Mouse (Mus musculus): ENCODE data around the gene Mybl2. TPM values are rescaled to one million over a fixed set of nuclear protein-coding genes. Genes with fewer than 3 reads are reported as not detected.
A peak's percentile ranks its signal among the peaks of the same experiment; 100 is the strongest.

Mybl2 gene
- polyA plus RNA-seq, 1 experiment from 2014 or later, result 46.9 TPM

- no peaks in the 10 kb centered on the region for H3K27me3 ChIP-seq
- no peaks in the 10 kb centered on the region for H3K36me3 ChIP-seq (replicated peaks)
- H3K4me3 ChIP-seq (replicated peaks), result no peak overlapping the region
- no peaks in the 10 kb centered on the region for H3K9me3 ChIP-seq (replicated peaks)
- no peak overlapping the region for H3K9ac ChIP-seq
- no peak overlapping the region for H3K27ac ChIP-seq (replicated peaks)
- ATAC-seq (ENCODE audit: insufficient read depth), result no peak
- no peaks in the 10 kb centered on the region for H3K4me1 ChIP-seq (replicated peaks)
- H3K4me2 ChIP-seq, result no peak overlapping the region
- 68% methylated on average over 16 of the region's 16 CpGs for WGBS (ENCODE audit: insufficient replicate concordance)
Observed at GRCm38 (mm10) chr2:163111413-163112201, 57.1 kb downstream of the Mybl2 start.

- Histone ChIP-seq H3K4me3 (replicated peaks) (no peak overlapping the region), H3K36me3 (replicated peaks) (no peaks in the 10 kb centered on the region), H3K4me1 (replicated peaks) (no peaks in the 10 kb centered on the region), H3K27me3 (peaks cover 13% of the 10 kb centered on the region; the same call in 1 of the 2 replicates), H3K9ac (no peak overlapping the region), H3K27ac (replicated peaks) (no peak overlapping the region), H3K9me3 (replicated peaks) (no peaks in the 10 kb centered on the region), H3K4me2 (no peak overlapping the region)
- 46% methylated on average over 15 of the region's 15 CpGs for WGBS (ENCODE audit: insufficient replicate concordance)
- ATAC-seq (ENCODE audit: insufficient read depth), result no peak
Observed at GRCm38 (mm10) chr2:163120626-163121352, 66.3 kb downstream of the Mybl2 start.

- H3K27ac ChIP-seq (replicated peaks), result no peak overlapping the region
- no peaks in the 10 kb centered on the region for H3K9me3 ChIP-seq (replicated peaks)
- H3K36me3 ChIP-seq (replicated peaks), result no peaks in the 10 kb centered on the region
- no peak overlapping the region for H3K9ac ChIP-seq
- peaks cover 13% of the 10 kb centered on the region; the same call in 1 of the 2 replicates for H3K27me3 ChIP-seq
- no peak for ATAC-seq (ENCODE audit: insufficient read depth)
- WGBS (ENCODE audit: insufficient replicate concordance), result 61% methylated on average over 3 of the region's 3 CpGs
- H3K4me2 ChIP-seq, result no peak overlapping the region
- H3K4me1 ChIP-seq (replicated peaks), result no peaks in the 10 kb centered on the region
- no peak overlapping the region for H3K4me3 ChIP-seq (replicated peaks)
Observed at GRCm38 (mm10) chr2:163121353-163121660, 66.8 kb downstream of the Mybl2 start.

GRCm38 (mm10) chr2:163122319-163122718, 67.8 kb downstream of the Mybl2 start:
- H3K27ac ChIP-seq (replicated peaks), result no peak overlapping the region

GRCm38 (mm10) chr2:163123496-163123895, 69.0 kb downstream of the Mybl2 start:
- H3K4me1 ChIP-seq (replicated peaks), result no peaks in the 10 kb centered on the region
- H3K4me3 ChIP-seq (replicated peaks), result no peak overlapping the region
- no peak for ATAC-seq (ENCODE audit: insufficient read depth)
- no peaks in the 10 kb centered on the region for H3K9me3 ChIP-seq (replicated peaks)
- H3K9ac ChIP-seq, result no peak overlapping the region
- H3K4me2 ChIP-seq, result no peak overlapping the region
- no peak overlapping the region for H3K27ac ChIP-seq (replicated peaks)
- 57% methylated on average over 5 of the region's 5 CpGs for WGBS (ENCODE audit: insufficient replicate concordance)
- H3K36me3 ChIP-seq (replicated peaks), result no peaks in the 10 kb centered on the region
- H3K27me3 ChIP-seq, result peaks cover 13% of the 10 kb centered on the region; the same call in 1 of the 2 replicates

More at GRCm38 (mm10) chr2:163122319-163122718, 67.8 kb downstream of the Mybl2 start:
- Histone ChIP-seq H3K36me3 (replicated peaks) (no peaks in the 10 kb centered on the region), H3K4me3 (replicated peaks) (no peak overlapping the region), H3K4me1 (replicated peaks) (no peaks in the 10 kb centered on the region), H3K9ac (no peak overlapping the region), H3K27me3 (peaks cover 13% of the 10 kb centered on the region; the same call in 1 of the 2 replicates), H3K4me2 (peak overlapping the region; percentile 45), H3K9me3 (replicated peaks) (no peaks in the 10 kb centered on the region)
- ATAC-seq (ENCODE audit: insufficient read depth), result peak; percentile 62
- 21% methylated on average over 9 of the region's 9 CpGs for WGBS (ENCODE audit: insufficient replicate concordance)

GRCm38 (mm10) chr2:163130837-163131236, 76.3 kb downstream of the Mybl2 start:
- Histone ChIP-seq H3K36me3 (replicated peaks) (no peaks in the 10 kb centered on the region), H3K4me2 (no peak overlapping the region), H3K4me3 (replicated peaks) (no peak overlapping the region), H3K4me1 (replicated peaks) (no peaks in the 10 kb centered on the region), H3K9me3 (replicated peaks) (no peaks in the 10 kb centered on the region), H3K27me3 (no peaks in the 10 kb centered on the region), H3K9ac (no peak overlapping the region), H3K27ac (replicated peaks) (no peak overlapping the region)
- 58% methylated on average over 5 of the region's 5 CpGs for WGBS (ENCODE audit: insufficient replicate concordance)
- ATAC-seq (ENCODE audit: insufficient read depth), result no peak

- 68% methylated on average over 5 of the region's 5 CpGs for WGBS (ENCODE audit: insufficient replicate concordance)
- no peaks in the 10 kb centered on the region for H3K9me3 ChIP-seq (replicated peaks)
- no peak overlapping the region for H3K9ac ChIP-seq
- H3K36me3 ChIP-seq (replicated peaks), result no peaks in the 10 kb centered on the region
- no peak overlapping the region for H3K27ac ChIP-seq (replicated peaks)
- ATAC-seq (ENCODE audit: insufficient read depth), result no peak
- no peaks in the 10 kb centered on the region for H3K4me1 ChIP-seq (replicated peaks)
- no peaks in the 10 kb centered on the region for H3K27me3 ChIP-seq
- no peak overlapping the region for H3K4me3 ChIP-seq (replicated peaks)
- no peak overlapping the region for H3K4me2 ChIP-seq
Observed at GRCm38 (mm10) chr2:163132314-163132713, 77.8 kb downstream of the Mybl2 start.

Small RNAs within 50 kb of the gene (microRNA-seq; reads per million reads assigned to microRNA genes)
- gene Gm22174 (not detected), gene Mir7003 (not detected)

Other genes starting within 250 kb of the Mybl2 start
- gene Srsf6, start 123.2 kb upstream of the Mybl2 start, polyA plus RNA-seq (2015; fragmentation: Nextera tagmentation; extraction: Ambion mirVana), result 88.3 and 95.6 TPM in 2 replicates
- gene L3mbtl1, start 111.2 kb upstream of the Mybl2 start, polyA plus RNA-seq (2015; fragmentation: Nextera tagmentation; extraction: Ambion mirVana), result 0.02 and 0.06 TPM in 2 replicates
- 5.4 and 5.8 TPM in 2 replicates for gene Sgk2, start 67.4 kb upstream of the Mybl2 start, polyA plus RNA-seq (2015; fragmentation: Nextera tagmentation; extraction: Ambion mirVana)
- 15.5 and 16.6 TPM in 2 replicates for gene Ift52, start 37.3 kb upstream of the Mybl2 start, polyA plus RNA-seq (2015; fragmentation: Nextera tagmentation; extraction: Ambion mirVana)
- gene Gtsf1l, start 33.2 kb downstream of the Mybl2 start, polyA plus RNA-seq (2015; fragmentation: Nextera tagmentation; extraction: Ambion mirVana), result not detected in 2 replicates
- gene Tox2, start 148.4 kb downstream of the Mybl2 start, polyA plus RNA-seq (2015; fragmentation: Nextera tagmentation; extraction: Ambion mirVana), result 0.46 and 0.69 TPM in 2 replicates